Mouse (Mus musculus) liver, adult (tissue): Measurements from ENCODE around the gene Rasal2.
A peak's percentile ranks its signal among the peaks of the same experiment; 100 is the strongest.

Source experiments
- GATA4 ChIP-seq: IDR thresholded peaks from 2 replicates; pipeline ENCODE4 v1.6.1; 2014; ENCODE audit warnings: mild to moderate bottlenecking, low read length; ENCODE audit not compliant: insufficient replicate concordance

Gene Rasal2

DNA sequence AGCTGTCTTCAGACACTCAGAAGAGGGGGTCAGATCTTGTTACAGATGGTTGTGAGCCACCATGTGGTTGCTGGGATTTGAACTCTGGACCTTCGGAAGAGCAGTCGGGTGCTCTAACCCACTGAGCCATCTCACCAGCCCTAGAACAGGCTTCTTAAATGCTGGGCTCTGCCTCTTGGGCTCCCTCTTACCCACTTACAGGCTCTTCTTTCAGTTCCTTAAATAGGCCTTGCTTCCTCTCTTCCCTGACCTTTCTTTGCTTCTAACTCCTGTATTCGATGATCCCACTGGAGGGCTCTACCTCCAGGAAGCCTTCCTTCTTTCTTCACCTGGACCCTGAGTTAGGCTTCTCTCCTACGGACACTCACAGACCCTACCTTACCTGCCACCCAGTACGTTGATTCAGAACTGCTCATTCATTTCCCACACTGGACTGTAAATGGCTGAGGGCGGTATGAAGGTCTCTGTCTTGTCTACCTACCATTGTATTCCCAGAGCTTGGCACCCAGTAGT lies 33.1 kb upstream of the Rasal2 start:
- TF ChIP-seq GATA4, result no peak

DNA sequence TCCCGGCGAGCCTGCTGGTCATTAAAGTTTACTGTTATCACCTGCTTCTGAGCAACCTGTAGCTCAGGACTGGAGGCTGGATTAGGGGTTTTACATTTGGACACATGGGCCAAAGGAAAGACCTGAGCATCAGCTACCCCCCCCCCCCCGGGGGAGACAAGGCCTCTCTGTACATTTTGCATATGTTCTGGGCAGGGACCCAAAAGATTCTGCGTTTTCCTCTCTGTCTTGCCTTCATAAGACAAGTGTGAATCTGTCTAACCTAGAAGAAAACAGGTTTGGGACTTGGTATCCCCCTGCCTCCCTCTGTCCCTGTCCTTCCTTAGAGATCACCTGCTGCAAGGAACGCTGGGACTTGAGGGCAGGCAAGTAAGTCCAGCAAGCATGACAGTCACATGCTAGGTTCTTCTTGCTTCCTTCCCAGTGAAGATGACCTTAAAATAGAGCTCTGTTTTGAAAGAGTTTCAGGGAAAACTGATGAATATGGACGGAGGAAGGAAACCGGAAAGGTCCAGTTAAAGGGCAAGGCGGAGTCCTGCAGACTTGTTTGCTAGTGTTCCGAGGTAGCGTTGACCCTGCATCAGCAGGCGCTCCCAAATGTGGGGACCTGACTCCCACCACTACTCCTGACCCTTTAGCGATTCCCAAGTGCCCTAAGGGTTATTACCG lies 32.4 kb upstream of the Rasal2 start:
- TF ChIP-seq GATA4, result peak; percentile 37; the same call in 1 of the 2 replicates

DNA sequence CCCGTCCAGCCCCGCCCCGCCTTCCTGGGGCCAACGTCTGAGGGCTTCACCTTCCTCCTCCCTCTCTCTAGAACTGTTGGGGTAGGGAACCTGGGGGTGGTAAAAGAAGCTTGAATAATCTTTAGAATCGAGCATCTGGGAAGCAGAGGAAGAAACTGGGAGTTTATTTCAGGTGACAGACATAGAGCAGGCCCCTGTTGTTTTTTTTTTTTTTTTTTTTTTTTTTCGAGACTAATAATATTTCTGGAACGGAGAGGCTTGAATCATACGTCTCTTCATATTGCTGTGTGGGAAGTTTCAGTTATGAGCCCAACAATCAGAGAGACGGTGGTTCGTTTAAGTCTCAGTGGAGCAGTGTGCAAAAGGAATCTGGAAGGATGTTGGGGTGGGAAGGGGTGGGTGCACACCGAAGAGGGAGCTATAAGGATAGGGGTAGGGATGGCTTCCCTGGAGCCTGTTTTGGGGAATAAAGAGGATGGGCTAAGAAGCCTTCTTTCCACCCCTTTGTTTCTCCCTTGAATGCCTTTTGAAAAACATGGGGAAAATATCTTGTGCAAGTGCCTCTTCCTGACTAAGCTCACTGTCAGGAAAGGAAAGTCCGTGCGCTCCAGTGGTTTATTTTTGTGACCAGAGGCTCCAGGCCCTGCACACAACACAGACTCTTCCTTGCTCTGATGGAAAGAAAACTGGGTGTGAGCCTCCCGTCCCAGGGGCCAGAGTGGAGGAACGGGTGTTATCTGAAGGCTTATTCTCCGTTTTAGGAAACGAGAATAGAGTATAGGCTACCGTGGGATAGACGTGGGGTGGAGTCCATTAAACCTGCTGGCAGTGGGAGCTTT lies 31.5 kb upstream of the Rasal2 start:
- TF ChIP-seq GATA4, result no peak

GRCm38 (mm10) chr1:157443026-157443722 lies 30.8 kb upstream of the Rasal2 start:
- TF ChIP-seq GATA4, result peak; percentile 79; the same call in 1 of the 2 replicates

GRCm38 (mm10) chr1:157439973-157440641 lies 27.7 kb upstream of the Rasal2 start:
- TF ChIP-seq GATA4, result no peak

DNA sequence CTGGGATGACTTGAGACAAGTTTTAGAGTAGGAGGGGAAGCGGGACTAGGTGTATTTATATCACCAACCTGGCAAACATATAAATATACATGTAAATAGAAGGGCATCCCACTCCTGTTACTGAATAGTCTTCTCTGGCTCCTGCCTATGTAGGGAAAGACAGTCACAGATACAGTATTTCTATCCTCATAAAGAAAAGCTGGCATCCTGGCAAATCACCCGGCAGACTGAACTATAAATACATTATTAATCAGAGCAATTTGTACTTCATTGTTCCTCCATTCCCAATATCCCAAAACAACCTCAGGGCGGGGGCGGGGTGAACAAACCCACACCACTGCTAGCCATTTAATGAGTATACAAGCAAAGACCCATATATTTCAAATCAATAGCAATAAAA lies 26.7 kb upstream of the Rasal2 start:
- no peak for TF ChIP-seq GATA4

DNA sequence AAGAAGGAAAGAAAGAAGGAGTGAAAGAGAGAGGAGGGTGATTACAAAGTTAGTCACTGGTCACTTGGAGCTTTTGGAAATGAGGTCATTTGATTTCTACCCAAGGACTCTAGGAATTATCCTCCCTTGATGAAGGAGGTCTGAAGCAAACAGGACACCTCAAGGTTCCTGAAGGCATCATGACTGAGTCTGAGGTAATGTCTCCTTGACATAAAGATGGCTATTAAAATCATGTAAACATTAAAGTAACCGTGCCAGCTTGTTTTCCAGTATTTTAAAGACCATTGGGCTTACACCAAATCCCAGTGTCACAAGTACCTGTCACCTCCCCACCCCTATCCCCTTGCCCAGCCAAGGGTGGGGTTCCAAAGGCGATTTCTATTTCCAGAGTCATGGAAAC lies 25.9 kb upstream of the Rasal2 start:
- TF ChIP-seq GATA4, result no peak

GRCm38 (mm10) chr1:157435926-157436325 lies 23.5 kb upstream of the Rasal2 start:
- TF ChIP-seq GATA4, result no peak

DNA sequence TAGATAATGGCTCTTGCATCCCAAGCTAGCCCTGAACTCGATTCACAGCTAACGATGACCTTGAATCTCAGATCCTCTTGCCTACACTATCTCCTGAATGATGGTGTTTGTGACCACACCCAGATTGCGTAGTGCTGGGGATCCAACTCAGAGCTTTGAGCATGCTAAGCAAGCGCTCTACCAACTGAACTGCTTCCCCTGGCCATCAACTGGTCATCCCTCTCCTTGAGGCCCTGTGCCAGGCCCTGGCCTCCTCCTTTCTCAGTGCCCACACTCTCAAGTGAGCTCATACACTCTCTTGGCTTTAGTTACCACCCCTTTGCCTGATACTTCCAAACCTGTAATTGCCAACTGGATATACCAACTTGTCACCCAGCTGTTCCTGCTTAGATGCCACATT lies 22.0 kb upstream of the Rasal2 start:
- TF ChIP-seq GATA4, result no peak

DNA sequence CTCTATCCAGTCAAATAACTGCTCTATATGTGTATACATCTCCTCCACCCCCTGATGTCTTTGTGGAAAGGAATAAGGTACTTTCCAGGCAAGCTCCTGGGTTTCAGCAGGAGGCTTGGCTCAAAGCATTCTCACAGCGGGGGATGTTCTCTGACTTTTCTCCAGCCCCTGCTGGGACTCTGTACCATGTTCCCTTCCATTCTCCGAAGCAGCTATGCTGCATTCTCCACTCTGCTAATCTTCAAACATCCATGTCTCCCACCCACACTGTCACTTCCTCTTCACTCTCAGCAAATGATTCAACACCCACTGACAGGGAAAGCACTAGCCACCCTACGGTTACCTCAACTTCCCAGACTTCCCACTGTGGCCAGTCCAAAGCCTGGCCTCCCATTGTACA lies 20.9 kb upstream of the Rasal2 start:
- no peak for TF ChIP-seq GATA4

DNA sequence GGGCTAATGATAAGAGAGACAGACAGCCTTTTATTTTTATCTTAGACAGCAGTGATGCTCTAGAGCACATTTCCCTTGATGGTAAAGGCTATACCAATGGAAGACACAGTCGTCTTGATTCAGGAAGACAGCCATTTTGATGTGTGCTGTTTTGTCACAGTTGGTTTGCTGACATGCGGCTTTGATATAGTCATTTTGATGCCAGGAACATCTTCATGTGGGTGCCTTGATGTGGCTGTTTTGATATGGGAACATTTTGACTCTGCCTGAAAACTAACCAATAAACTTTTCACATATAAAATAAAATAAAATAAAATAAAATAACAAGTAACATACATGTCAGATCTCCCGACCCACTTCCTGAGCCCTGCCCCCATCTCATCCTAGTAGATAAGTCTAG lies 16.0 kb upstream of the Rasal2 start:
- no peak for TF ChIP-seq GATA4

DNA sequence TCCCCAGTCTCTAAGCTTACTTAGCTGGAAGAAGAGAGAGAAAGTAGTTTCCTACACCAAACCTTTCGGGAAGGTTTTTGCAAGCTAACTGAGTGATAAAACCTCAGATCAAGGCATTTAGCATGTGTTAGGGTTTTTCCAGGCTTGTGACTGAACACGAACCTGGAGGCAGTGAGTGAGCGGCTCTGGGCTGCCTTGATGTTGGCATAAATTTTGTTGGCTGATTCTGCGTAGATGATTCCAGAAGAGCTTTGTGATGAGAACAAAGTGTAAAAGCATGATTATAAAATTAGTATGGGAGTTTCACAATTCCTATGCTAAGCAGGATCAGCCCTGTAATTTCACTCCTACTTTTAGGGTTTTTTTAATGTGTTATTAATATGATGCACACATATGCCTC lies 15.2 kb upstream of the Rasal2 start:
- no peak for TF ChIP-seq GATA4

GRCm38 (mm10) chr1:157426933-157427332 lies 14.5 kb upstream of the Rasal2 start:
- TF ChIP-seq GATA4, result no peak

DNA sequence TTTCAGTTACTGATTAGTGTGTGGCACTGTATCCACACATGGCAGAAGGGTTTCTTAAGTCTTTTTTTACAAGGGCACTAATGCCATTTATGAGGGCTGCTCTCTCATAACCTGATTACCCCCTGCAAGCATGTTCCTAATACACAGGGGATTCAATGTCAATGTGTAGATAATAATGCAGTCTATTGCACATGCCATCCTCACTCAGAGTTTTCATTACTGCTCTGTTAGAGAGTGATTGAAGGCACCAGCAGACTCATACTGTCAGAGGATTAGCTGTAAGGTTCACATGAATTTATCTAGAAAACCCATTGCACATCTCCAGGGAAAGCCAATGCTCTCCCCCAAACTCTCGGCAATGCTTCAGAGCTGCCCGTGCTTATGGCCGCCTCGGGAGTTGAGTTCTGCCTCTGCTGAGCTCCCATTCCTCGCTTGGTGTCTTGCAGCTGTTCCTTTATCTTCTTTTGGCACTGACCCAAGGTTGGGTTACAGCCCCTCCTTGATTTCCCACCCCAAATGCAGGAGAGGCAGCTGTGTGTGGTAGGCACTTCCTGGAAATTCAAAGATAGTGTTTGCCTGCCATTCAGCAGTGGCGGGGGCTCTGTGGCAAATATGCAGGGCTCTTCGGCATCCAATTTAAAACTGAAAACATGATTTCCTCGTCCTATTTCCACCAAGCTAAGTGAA lies 13.5 kb upstream of the Rasal2 start:
- TF ChIP-seq GATA4, result peak; percentile 32; the same call in 1 of the 2 replicates
